Mouse (Mus musculus): ENCODE results near the gene Pdxdc1. TPM values are rescaled to one million over a fixed set of nuclear protein-coding genes. Genes with fewer than 3 reads are reported as not detected.
"Not testable (repeated sequence)": the region's sequence is repeated elsewhere in the genome, so short reads cannot be mapped to it uniquely, and the experiment has no call there.

Gene Pdxdc1
- polyA plus RNA-seq, 1 experiment from 2014 or later: 96.6 TPM

DNA sequence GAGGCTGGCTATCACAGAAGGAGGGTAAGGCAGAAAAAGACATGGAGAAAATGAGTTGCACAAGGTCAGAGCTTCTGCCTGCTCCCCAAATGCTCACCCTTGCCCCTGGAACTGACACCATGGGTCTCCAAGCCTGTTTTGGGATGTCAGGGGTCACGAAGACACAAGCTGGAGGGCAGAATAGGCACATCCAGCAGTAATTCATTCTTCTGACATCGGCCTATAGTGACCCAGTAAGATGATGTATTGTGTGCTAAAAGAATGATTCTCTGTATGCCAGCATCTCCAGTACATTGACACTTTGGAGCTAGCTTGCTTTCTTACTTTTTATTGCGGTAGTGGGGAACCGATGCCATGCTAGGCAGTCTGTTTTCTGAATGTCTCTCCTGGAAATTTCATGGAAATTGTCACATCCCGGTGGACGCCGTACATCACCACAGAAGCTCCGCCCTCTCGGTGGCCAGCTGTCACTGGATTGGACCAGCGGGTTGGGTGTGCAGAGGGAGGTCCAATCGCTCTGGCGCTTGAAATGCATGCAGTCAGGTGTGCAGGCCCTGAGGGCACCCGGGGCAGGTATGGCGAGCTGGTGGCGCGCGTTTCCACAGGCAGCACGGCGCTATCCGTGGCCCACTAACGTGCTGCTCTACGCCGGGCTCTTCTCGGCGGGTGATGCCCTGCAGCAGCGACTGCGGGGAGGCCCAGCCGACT is 37.4 kb upstream of the Pdxdc1 start:
- no peak overlapping the region for H3K27ac ChIP-seq (ENCODE audit: low read depth)
- ATAC-seq (ENCODE audit: insufficient read depth) (peak; percentile 96), DNase-seq (peak; percentile 73)
- H3K9me3 ChIP-seq (ENCODE audit: low read depth, low read length): no peaks in the 10 kb centered on the region
- TF ChIP-seq CTCF (IDR thresholded peaks at IDR 0.05; ENCODE audit: low read depth): no peak
- no peaks in the 10 kb centered on the region for H3K36me3 ChIP-seq (ENCODE audit: insufficient read depth)
- peak overlapping the region; percentile 49 for H3K9ac ChIP-seq
- H3K27me3 ChIP-seq (ENCODE audit: insufficient read depth, low read length): 0 out of 2 replicates have a peak, but pooled peaks cover 3% of the 10 kb centered on the region
- WGBS: 5% methylated on average over 28 of the region's 28 CpGs
- no peaks in the 10 kb centered on the region for H3K4me1 ChIP-seq (ENCODE audit: insufficient read depth)
- peak overlapping the region; percentile 98 for H3K4me2 ChIP-seq
- H3K4me3 ChIP-seq (ENCODE audit: low read depth, low read length): peak overlapping the region; percentile 59

DNA sequence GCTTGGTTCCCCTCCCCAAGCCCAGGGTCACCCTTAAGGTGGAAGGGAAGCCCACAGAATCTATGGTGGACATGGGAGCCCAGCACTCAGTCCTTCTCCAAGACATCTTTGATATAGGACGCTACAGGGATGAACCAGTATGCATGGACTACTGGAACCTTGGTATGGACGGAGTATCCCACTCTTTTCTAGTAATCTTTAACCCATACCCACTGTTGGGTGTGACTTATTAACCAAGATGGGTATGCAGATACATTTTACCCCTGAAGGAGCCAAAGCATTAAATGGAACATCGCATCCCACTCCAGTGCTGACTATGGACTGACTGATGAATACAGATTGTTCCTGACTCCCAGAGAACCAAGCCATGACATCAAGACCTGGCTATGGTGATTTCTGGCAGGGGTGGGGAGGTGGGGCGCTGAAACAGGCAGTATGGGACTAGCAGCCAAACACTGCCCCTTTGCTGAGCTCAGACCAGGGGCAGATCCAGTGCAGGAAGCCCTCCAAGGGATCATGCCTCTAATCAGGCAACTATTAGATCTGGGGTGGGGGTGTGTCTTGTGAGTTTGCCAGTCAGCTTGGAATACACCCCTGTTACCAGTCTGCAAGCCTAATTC is 24.6 kb upstream of the Pdxdc1 start:
- TF ChIP-seq CTCF (IDR thresholded peaks at IDR 0.05; ENCODE audit: low read depth): no peak
- no peak overlapping the region for H3K4me2 ChIP-seq
- H3K9ac ChIP-seq: no peak overlapping the region
- no peak overlapping the region for H3K27ac ChIP-seq (ENCODE audit: low read depth)
- H3K36me3 ChIP-seq (ENCODE audit: insufficient read depth): no peaks in the 10 kb centered on the region
- no peak overlapping the region for H3K4me3 ChIP-seq (ENCODE audit: low read depth, low read length)
- 82% methylated on average over 4 of the region's 4 CpGs for WGBS
- ATAC-seq (ENCODE audit: insufficient read depth): no peak
- H3K9me3 ChIP-seq (ENCODE audit: low read depth, low read length): no peaks in the 10 kb centered on the region
- DNase-seq: no peak
- H3K4me1 ChIP-seq (ENCODE audit: insufficient read depth): no peaks in the 10 kb centered on the region
- no peaks in the 10 kb centered on the region for H3K27me3 ChIP-seq (ENCODE audit: insufficient read depth, low read length)

DNA sequence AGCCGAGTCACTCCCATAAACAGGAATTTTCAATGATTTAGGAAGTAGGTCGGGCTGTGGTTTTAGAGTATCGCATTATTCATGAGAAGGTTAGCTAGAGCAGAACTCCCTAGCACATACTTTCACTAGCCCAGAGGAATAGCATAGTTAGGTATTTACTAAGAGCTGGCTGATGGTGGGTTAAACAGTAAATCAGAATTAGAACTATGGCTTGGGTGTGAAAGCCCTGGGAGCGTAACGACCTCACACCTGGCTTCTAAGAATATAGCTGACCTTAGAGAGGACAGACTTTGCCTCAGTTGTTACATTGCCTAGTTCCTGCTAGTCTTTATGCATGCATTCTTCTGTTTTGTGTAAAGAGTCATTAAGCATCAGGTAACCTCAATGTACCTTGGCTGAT is 20.0 kb upstream of the Pdxdc1 start:
- WGBS: 92% methylated on average over 5 of the region's 5 CpGs
- H3K4me1 ChIP-seq (ENCODE audit: insufficient read depth); H3K27me3 ChIP-seq (ENCODE audit: insufficient read depth, low read length); ATAC-seq (ENCODE audit: insufficient read depth); H3K9ac ChIP-seq; H3K27ac ChIP-seq (ENCODE audit: low read depth); H3K36me3 ChIP-seq (ENCODE audit: insufficient read depth); H3K4me2 ChIP-seq; H3K9me3 ChIP-seq (ENCODE audit: low read depth, low read length); DNase-seq; H3K4me3 ChIP-seq (ENCODE audit: low read depth, low read length): not testable (repeated sequence)

DNA sequence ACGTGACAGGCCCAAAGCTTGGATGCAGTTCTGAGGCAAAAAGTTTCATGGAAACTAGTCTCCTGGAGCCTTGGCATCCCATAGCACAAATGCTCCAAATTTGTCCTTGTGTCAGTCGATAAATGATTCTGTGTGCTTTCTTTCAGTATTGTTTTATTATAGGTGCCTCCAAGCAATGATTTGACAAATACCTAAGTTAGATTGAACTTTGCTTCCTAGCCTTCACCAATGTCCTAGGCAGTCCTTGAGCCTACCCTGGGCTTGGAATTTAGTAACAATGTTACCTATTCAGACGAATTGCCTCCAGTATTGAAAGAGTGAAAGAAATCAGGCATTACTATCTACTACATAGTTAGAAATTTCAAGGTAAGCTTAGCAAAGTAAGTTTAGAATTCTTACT is 19.6 kb upstream of the Pdxdc1 start:
- not testable (repeated sequence) for H3K9me3 ChIP-seq (ENCODE audit: low read depth, low read length); H3K4me3 ChIP-seq (ENCODE audit: low read depth, low read length); H3K36me3 ChIP-seq (ENCODE audit: insufficient read depth); H3K9ac ChIP-seq; H3K27me3 ChIP-seq (ENCODE audit: insufficient read depth, low read length); ATAC-seq (ENCODE audit: insufficient read depth); DNase-seq; H3K27ac ChIP-seq (ENCODE audit: low read depth); H3K4me2 ChIP-seq; H3K4me1 ChIP-seq (ENCODE audit: insufficient read depth)
- 89% methylated on average over 3 of the region's 3 CpGs for WGBS

DNA sequence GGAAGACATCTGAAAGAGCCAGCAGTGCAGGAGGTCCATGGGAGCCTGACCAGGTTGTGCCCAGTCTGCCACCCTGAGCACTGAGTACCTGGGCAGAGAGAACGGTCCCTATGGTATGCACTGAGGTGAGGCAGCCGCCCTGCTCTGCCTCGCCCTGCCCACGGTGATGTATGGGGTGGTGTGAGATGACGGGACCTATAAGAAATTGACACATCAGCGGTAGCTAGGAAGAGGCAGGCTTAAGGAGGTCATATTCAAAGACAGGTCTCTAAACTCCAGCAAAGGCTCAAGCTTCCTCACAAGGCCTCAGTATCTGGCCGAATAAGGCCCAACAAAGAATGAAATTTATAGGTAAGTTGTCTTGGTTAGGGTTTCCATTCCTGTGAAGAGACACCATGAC is 18.9 kb upstream of the Pdxdc1 start:
- Histone ChIP-seq H3K4me3 (ENCODE audit: low read depth, low read length) (no peak overlapping the region), H3K9me3 (ENCODE audit: low read depth, low read length) (no peaks in the 10 kb centered on the region), H3K4me2 (no peak overlapping the region), H3K27me3 (ENCODE audit: insufficient read depth, low read length) (no peaks in the 10 kb centered on the region), H3K27ac (ENCODE audit: low read depth) (no peak overlapping the region), H3K9ac (no peak overlapping the region), H3K4me1 (ENCODE audit: insufficient read depth) (no peaks in the 10 kb centered on the region), H3K36me3 (ENCODE audit: insufficient read depth) (no peaks in the 10 kb centered on the region)
- no peak for TF ChIP-seq CTCF (IDR thresholded peaks at IDR 0.05; ENCODE audit: low read depth)
- ATAC-seq (ENCODE audit: insufficient read depth) (no peak), DNase-seq (no peak)
- 92% methylated on average over 7 of the region's 7 CpGs for WGBS

DNA sequence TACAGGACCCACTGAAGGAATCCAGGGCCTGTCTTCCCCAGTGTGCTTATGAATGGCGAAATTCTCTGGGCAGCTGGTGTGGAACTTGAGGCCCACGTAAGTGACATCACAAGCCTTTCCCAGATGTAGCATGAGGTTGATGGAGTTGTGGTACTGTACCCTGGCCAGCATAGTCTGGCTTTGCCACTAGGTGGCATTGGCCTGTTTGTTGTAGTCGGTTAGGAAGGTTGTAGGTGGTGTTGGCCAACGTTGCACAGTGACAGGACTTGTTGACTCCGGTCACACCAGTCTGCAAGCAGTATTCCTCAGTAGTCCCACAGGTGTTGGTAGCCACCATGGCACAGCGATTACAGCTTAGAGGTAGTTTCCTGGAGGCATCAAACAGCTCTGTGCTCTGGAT is 18.1 kb upstream of the Pdxdc1 start:
- no peaks in the 10 kb centered on the region for H3K27me3 ChIP-seq (ENCODE audit: insufficient read depth, low read length)

DNA sequence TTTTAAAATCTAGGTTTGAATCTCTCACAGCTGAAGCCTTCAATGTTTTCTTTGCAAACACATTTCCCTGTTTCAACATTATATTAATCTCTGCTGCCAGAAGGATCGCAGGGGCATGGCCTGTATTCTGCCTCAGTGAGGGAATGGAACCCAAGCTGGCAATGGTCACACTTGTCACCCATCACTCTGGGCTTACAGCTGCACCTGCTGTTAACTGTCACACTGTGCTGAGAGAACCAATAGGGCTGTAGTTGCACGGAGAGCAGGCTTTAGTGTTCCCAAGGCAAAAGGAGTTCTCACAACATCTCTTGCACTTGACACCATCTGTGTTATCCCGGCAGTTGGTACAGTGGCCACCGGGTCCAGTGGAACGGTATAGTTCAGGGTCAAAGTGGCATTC is 17.2 kb upstream of the Pdxdc1 start:
- H3K4me1 ChIP-seq (ENCODE audit: insufficient read depth): no peaks in the 10 kb centered on the region
- H3K4me2 ChIP-seq: no peak overlapping the region
- no peak overlapping the region for H3K4me3 ChIP-seq (ENCODE audit: low read depth, low read length)
- no peaks in the 10 kb centered on the region for H3K9me3 ChIP-seq (ENCODE audit: low read depth, low read length)
- H3K27ac ChIP-seq (ENCODE audit: low read depth): no peak overlapping the region
- H3K27me3 ChIP-seq (ENCODE audit: insufficient read depth, low read length): no peaks in the 10 kb centered on the region
- no peaks in the 10 kb centered on the region for H3K36me3 ChIP-seq (ENCODE audit: insufficient read depth)
- no peak overlapping the region for H3K9ac ChIP-seq
- TF ChIP-seq CTCF (IDR thresholded peaks at IDR 0.05; ENCODE audit: low read depth): no peak
- no peak for ATAC-seq (ENCODE audit: insufficient read depth)
- no peak for DNase-seq
- WGBS: 87% methylated on average over 5 of the region's 5 CpGs

More for the DNA sequence above, 18.1 kb upstream of the Pdxdc1 start:
- no peak overlapping the region for H3K4me2 ChIP-seq
- H3K9me3 ChIP-seq (ENCODE audit: low read depth, low read length): no peaks in the 10 kb centered on the region
- no peaks in the 10 kb centered on the region for H3K4me1 ChIP-seq (ENCODE audit: insufficient read depth)
- no peak overlapping the region for H3K9ac ChIP-seq
- H3K4me3 ChIP-seq (ENCODE audit: low read depth, low read length): no peak overlapping the region
- H3K27ac ChIP-seq (ENCODE audit: low read depth): no peak overlapping the region
- ATAC-seq (ENCODE audit: insufficient read depth) (no peak), DNase-seq (peak; percentile 4)
- 86% methylated on average over 6 of the region's 6 CpGs for WGBS
- peak; percentile 41 for TF ChIP-seq CTCF (IDR thresholded peaks at IDR 0.05; ENCODE audit: low read depth)
- no peaks in the 10 kb centered on the region for H3K36me3 ChIP-seq (ENCODE audit: insufficient read depth)
